Mouse (Mus musculus) limb, embryonic 15.5 days (tissue): Measurements from ENCODE around the gene Slc22a14. TPM values are rescaled to one million over a fixed set of nuclear protein-coding genes. Genes with fewer than 3 reads are reported as not detected.

Experiments
- ATAC-seq: fragments of 200-750 bp; cut with Nextera tagmentation; 2 replicates; pipeline ENCODE4 v1.8.0; 2017; ENCODE audit warnings: low read depth, moderate TSS enrichment; ENCODE audit not compliant: insufficient number of reproducible peaks, low FRiP score, low TSS enrichment
- H3K27ac ChIP-seq: fragments of 300-500 bp; sonication (generic); 2 replicates; pipeline ENCODE4 v1.5.1; 2015; ENCODE audit warnings: moderate library complexity, mild to moderate bottlenecking, inconsistent platforms
- H3K27me3 ChIP-seq: fragments of 300-500 bp; sonication (generic); 2 replicates; pipeline ENCODE4 v1.6.1; 2015; ENCODE audit warnings: inconsistent platforms
- H3K36me3 ChIP-seq: fragments of 300-500 bp; sonication (generic); 2 replicates; pipeline ENCODE4 v1.6.1; 2015; ENCODE audit warnings: inconsistent platforms
- H3K4me1 ChIP-seq: fragments of 300-500 bp; sonication (generic); 2 replicates; pipeline ENCODE4 v1.6.1; 2015; ENCODE audit warnings: inconsistent platforms
- H3K4me2 ChIP-seq: fragments of 300-500 bp; sonication (generic); 2 replicates; pipeline ENCODE4 v1.6.1; 2015; ENCODE audit warnings: mild to moderate bottlenecking, inconsistent platforms
- H3K4me3 ChIP-seq: fragments of 300-500 bp; sonication (generic); 2 replicates; pipeline ENCODE4 v1.5.1; 2015; ENCODE audit warnings: mild to moderate bottlenecking, inconsistent platforms
- H3K9ac ChIP-seq: fragments of 300-500 bp; sonication (generic); 2 replicates; pipeline ENCODE4 v1.6.1; 2015; ENCODE audit warnings: inconsistent platforms
- H3K9me3 ChIP-seq: fragments of 300-500 bp; sonication (generic); 2 replicates; pipeline ENCODE4 v1.6.1; 2016; ENCODE audit warnings: inconsistent platforms
- WGBS: fragments of 180-500 bp; shearing (Covaris S2); methylation state at CpG from one replicate; pipeline ENCODE4 v1.1.7; 2015; 5-methylcytosine and 5-hydroxymethylcytosine counted together
- polyA plus RNA-seq: library from polyadenylated mRNA; unstranded; fragments of >200 nt; fragmentation: Nextera tagmentation; extraction: Ambion mirVana; gene quantifications from 2 replicates; pipeline ENCODE4 v1.2.1, GENCODE M21; 2015

Gene Slc22a14
- polyA plus RNA-seq, 1 experiment from 2014 or later: not detected

- no peaks in the 10 kb centered on the region for H3K36me3 ChIP-seq
- H3K4me3 ChIP-seq: no peak overlapping the region
- H3K27me3 ChIP-seq: no peaks in the 10 kb centered on the region
- no peak for ATAC-seq
- no peak overlapping the region for H3K9ac ChIP-seq
- no peak overlapping the region for H3K4me2 ChIP-seq
- H3K27ac ChIP-seq: no peak overlapping the region
- no peaks in the 10 kb centered on the region for H3K9me3 ChIP-seq
- no peaks in the 10 kb centered on the region for H3K4me1 ChIP-seq
- WGBS: 67% methylated on average over 10 of the region's 10 CpGs
Measured at GRCm38 (mm10) chr9:119145137-119145536, 220.2 kb downstream of the Slc22a14 start.

GRCm38 (mm10) chr9:119144696-119145095 lies 220.7 kb downstream of the Slc22a14 start:
- no peak overlapping the region for H3K27ac ChIP-seq
- no peaks in the 10 kb centered on the region for H3K4me1 ChIP-seq
- no peak for ATAC-seq
- H3K36me3 ChIP-seq: no peaks in the 10 kb centered on the region
- H3K27me3 ChIP-seq: no peaks in the 10 kb centered on the region
- H3K9ac ChIP-seq: no peak overlapping the region
- 87% methylated on average over 8 of the region's 8 CpGs for WGBS
- H3K4me2 ChIP-seq: no peak overlapping the region
- no peak overlapping the region for H3K4me3 ChIP-seq
- no peaks in the 10 kb centered on the region for H3K9me3 ChIP-seq

- Histone ChIP-seq H3K9ac (no peak overlapping the region), H3K4me3 (no peak overlapping the region)
- WGBS: 79% methylated on average over 9 of the region's 9 CpGs
Measured at GRCm38 (mm10) chr9:119143372-119143771, 222.0 kb downstream of the Slc22a14 start.

GRCm38 (mm10) chr9:119142066-119142465 lies 223.3 kb downstream of the Slc22a14 start:
- H3K4me2 ChIP-seq: no peak overlapping the region
- H3K27me3 ChIP-seq: no peaks in the 10 kb centered on the region
- H3K4me3 ChIP-seq: no peak overlapping the region
- no peak overlapping the region for H3K9ac ChIP-seq
- H3K9me3 ChIP-seq: no peaks in the 10 kb centered on the region
- no peaks in the 10 kb centered on the region for H3K36me3 ChIP-seq
- 86% methylated on average over 5 of the region's 5 CpGs for WGBS
- H3K4me1 ChIP-seq: no peaks in the 10 kb centered on the region
- no peak overlapping the region for H3K27ac ChIP-seq
- ATAC-seq: no peak

More at GRCm38 (mm10) chr9:119143372-119143771, 222.0 kb downstream of the Slc22a14 start:
- no peak overlapping the region for H3K27ac ChIP-seq
- H3K9me3 ChIP-seq: no peaks in the 10 kb centered on the region
- H3K27me3 ChIP-seq: no peaks in the 10 kb centered on the region
- H3K4me1 ChIP-seq: no peaks in the 10 kb centered on the region
- ATAC-seq: no peak
- H3K4me2 ChIP-seq: no peak overlapping the region
- no peaks in the 10 kb centered on the region for H3K36me3 ChIP-seq

- no peaks in the 10 kb centered on the region for H3K4me1 ChIP-seq
- no peaks in the 10 kb centered on the region for H3K9me3 ChIP-seq
- no peak for ATAC-seq
- no peaks in the 10 kb centered on the region for H3K27me3 ChIP-seq
- H3K27ac ChIP-seq: no peak overlapping the region
- no peak overlapping the region for H3K4me2 ChIP-seq
- H3K36me3 ChIP-seq: no peaks in the 10 kb centered on the region
- WGBS: 65% methylated on average over 2 of the region's 2 CpGs
- H3K9ac ChIP-seq: no peak overlapping the region
- H3K4me3 ChIP-seq: no peak overlapping the region
Measured at GRCm38 (mm10) chr9:119138836-119139235, 226.5 kb downstream of the Slc22a14 start.

- Histone ChIP-seq H3K4me2 (no peak overlapping the region), H3K4me1 (no peaks in the 10 kb centered on the region), H3K36me3 (no peaks in the 10 kb centered on the region), H3K27ac (no peak overlapping the region), H3K4me3 (no peak overlapping the region), H3K27me3 (no peaks in the 10 kb centered on the region), H3K9ac (no peak overlapping the region), H3K9me3 (no peaks in the 10 kb centered on the region)
- 43% methylated on average over 5 of the region's 5 CpGs for WGBS
- no peak for ATAC-seq
Measured at GRCm38 (mm10) chr9:119130692-119131091, 234.7 kb downstream of the Slc22a14 start.

- Histone ChIP-seq H3K27ac (no peak overlapping the region), H3K36me3 (no peaks in the 10 kb centered on the region), H3K4me3 (no peak overlapping the region), H3K9ac (no peak overlapping the region), H3K27me3 (no peaks in the 10 kb centered on the region), H3K4me2 (no peak overlapping the region), H3K9me3 (no peaks in the 10 kb centered on the region), H3K4me1 (no peaks in the 10 kb centered on the region)
- WGBS: 79% methylated on average over 12 of the region's 12 CpGs
- no peak for ATAC-seq
Measured at GRCm38 (mm10) chr9:119128436-119129181, 236.7 kb downstream of the Slc22a14 start.

- no peak for ATAC-seq
- Histone ChIP-seq H3K4me2 (no peak overlapping the region), H3K27me3 (no peaks in the 10 kb centered on the region), H3K4me1 (0 out of 2 replicates have a peak, but pooled peaks cover 3% of the 10 kb centered on the region), H3K9ac (no peak overlapping the region), H3K36me3 (no peaks in the 10 kb centered on the region), H3K4me3 (no peak overlapping the region), H3K9me3 (no peaks in the 10 kb centered on the region), H3K27ac (no peak overlapping the region)
- 75% methylated on average over 18 of the region's 18 CpGs for WGBS
Measured at GRCm38 (mm10) chr9:119122596-119123369, 242.6 kb downstream of the Slc22a14 start.

- H3K9ac ChIP-seq: no peak overlapping the region
- ATAC-seq: no peak
- no peak overlapping the region for H3K4me3 ChIP-seq
- no peak overlapping the region for H3K4me2 ChIP-seq
- no peak overlapping the region for H3K27ac ChIP-seq
- H3K36me3 ChIP-seq: no peaks in the 10 kb centered on the region
- no peaks in the 10 kb centered on the region for H3K9me3 ChIP-seq
- 42% methylated on average over 3 of the region's 3 CpGs for WGBS
- H3K4me1 ChIP-seq: 0 out of 2 replicates have a peak, but pooled peaks cover 3% of the 10 kb centered on the region
- no peaks in the 10 kb centered on the region for H3K27me3 ChIP-seq
Measured at GRCm38 (mm10) chr9:119120168-119120560, 245.2 kb downstream of the Slc22a14 start.

Other genes starting within 250 kb of the Slc22a14 start
- gene Acaa1b, start 208.5 kb downstream of the Slc22a14 start, polyA plus RNA-seq: 1.7 and 2.4 TPM in 2 replicates
- not detected in 2 replicates for gene Gm47289, start 206.4 kb downstream of the Slc22a14 start, polyA plus RNA-seq
- not detected in 2 replicates for gene Slc22a13, start 156.5 kb downstream of the Slc22a14 start, polyA plus RNA-seq
- gene Oxsr1, start 43.1 kb downstream of the Slc22a14 start, polyA plus RNA-seq: 9.4 and 11.5 TPM in 2 replicates
- gene Acaa1a, start 25.9 kb downstream of the Slc22a14 start, polyA plus RNA-seq: 112 and 121 TPM in 2 replicates
- 32.7 and 38.2 TPM in 2 replicates for gene Myd88, start 24.1 kb downstream of the Slc22a14 start, polyA plus RNA-seq
- gene Xylb, start 8.2 kb downstream of the Slc22a14 start, polyA plus RNA-seq: 4.2 and 5.8 TPM in 2 replicates
- gene Acvr2b, start 36.6 kb upstream of the Slc22a14 start, polyA plus RNA-seq: 14.9 TPM in 2 replicates
- 25.2 and 28.4 TPM in 2 replicates for gene Exog, start 79.4 kb upstream of the Slc22a14 start, polyA plus RNA-seq
- gene Scn5a, start 213.5 kb upstream of the Slc22a14 start, polyA plus RNA-seq: 0.17 and 0.22 TPM in 2 replicates